Mouse (Mus musculus) R1 (cell line): ENCODE data around the gene Grk3.

Source experiments
- DNase-seq: peaks from one replicate; pipeline ENCODE4 v3.0.0-alpha.2; 2018; ENCODE audit warnings: low read depth, low spot score

Gene Grk3

DNA sequence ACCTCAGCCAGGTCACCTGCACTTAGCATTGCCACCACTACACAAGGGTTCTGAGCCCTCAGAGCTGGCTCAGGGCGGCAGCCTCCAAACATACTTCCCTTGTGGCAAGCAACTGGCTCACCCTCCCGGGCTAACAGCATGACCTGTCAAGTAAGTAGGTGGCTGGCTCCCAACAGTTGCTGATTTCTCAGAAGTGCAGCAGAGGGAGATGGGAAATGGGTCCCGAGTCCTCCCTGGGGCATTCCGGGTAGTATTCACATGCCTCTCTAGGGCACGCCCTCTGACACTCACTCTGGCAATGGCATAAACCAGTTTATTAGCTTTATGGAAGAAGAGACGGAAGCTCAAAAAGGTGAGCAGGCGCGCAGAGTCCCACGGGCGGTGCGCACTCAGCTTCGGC is 74.6 kb downstream of the Grk3 start:
- DNase-seq: peak; percentile 7

DNA sequence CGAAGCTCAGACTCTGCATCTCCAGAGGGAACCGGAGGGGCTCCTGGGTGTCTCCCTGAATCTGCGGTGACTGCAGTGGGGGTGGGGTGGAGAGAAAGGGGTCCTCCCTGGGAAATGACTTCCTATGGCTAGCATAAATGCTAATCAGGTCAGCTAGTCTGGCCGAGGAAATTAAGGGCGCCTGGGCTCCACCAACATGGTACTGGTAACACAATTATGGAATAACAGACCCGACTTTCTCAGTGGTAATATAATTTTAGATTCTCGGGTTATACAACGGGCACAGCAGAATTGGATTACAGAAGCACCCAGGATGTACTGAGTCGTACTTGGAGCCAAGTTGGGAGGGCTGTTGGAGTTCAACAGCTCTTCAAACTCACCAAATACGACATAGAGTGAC is 79.0 kb downstream of the Grk3 start:
- no peak for DNase-seq

DNA sequence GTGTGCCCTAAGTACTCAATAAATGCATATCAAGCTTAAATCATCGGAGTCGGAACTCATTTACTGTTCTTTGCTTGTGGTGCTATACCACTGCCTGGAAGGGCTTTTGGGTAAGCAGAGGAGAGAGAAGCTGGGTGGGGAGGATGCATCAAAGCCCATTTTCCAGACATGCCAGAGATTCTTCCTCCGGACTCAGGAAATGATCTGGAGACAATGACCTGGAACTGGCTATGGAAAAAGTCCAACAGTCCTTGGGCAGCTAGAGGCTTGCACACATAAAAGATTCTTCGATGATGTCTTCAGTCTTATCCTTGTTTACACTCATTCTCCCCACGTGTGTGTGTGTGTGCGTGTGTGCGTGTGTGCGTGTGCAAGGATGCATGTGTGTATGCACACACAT is 80.2 kb downstream of the Grk3 start:
- no peak for DNase-seq

DNA sequence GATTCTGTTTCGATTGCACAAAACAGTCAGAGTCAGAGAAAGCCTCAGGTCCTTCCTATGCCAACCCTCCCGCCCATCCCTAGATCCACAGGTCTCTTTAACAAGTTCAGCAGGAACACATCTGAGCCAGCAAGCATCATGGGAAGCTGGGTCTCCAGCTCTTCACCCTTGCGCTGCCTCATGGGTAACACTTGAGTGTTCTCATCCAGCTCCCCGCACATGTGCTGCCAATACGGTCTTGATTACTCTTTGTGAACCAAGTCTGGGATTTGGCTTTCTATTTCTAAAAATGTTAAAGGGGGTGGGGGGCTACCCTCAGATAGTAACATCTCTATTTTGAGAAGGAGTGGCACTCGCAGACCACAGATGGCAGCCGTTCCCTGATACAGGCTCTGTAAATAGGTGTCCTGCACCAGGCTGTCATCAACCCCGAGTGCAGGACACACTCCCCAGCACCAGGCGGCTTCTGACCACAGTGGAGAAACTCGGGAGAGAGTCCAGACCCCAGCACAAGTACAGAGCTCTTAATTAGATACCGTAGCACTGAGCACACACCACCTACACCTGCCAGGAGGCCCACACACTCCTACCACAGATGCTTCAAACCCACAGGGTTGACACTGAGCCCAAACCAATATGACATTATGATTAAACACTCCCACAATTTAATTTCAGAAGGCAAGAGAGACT is 82.6 kb downstream of the Grk3 start:
- DNase-seq: no peak

DNA sequence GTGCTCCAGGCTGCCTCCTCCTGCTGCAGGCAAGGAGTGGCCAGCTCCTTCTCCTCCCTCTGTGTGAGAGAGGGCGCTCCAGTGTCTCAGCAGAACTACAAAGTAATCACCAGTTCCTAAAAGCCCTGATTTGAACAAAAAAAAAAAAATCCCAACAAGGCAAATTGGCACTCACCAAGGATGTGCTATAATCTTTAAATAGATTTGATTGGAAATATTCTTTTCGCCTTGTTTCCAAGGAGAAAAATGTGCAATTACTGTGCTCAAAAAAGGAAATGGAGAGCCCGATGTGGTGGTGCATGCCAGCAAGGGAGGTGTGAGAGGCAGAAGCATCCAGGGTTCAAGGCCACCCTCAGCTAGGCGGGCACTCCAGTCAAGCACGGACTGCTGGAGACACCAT is 83.7 kb downstream of the Grk3 start:
- DNase-seq: no peak

DNA sequence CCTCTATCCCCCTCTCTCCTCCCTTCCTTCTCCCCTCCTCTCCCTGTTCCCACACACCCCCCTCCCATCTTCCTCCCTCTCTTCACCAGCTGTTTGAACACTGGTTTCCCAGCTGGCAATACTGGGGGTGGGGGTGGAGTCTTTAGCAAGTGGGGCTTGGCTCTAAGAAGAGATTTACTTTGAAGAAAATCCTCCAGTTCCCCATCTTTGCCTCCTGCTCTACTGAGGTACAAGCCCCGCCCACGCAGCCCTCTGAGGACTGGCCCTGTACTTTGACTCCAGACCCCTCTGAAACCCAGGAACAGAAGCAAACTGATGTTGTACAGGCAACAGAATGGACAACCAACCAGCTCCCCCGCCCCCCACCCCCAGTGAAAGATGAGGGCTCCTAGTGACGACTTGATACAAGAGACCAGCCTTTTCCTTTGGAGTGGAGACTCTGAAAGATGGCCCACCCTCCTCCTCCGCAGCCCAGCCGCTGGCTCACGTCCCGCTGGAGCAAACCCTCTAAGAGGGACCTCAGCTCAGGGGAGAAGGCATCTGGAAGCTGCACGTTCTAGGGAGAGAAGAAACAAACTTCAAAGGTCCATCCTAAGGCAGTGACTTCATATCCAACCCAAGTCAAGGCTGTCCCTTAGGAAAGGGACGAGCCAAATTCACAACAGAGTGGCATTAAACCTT is 87.2 kb downstream of the Grk3 start:
- DNase-seq: no peak

DNA sequence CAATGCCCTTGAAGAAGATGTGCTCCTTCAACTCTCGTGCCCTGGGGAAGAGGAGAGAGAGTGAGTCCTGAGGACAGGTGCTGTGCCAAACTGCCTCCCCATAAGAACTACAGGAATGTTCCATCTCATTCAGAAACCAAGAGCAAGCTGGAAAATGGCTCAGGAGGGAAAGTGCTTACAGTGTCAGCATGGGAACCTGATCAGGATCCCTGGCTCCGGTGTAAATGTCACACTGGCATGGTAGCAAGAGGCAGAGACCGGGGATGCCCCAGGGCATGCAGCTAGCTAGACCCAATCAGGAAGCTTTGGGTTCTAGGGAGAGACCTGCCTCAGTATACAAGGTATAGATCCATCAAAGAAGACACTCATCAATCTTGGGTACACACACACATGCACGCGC is 90.2 kb downstream of the Grk3 start:
- no peak for DNase-seq

DNA sequence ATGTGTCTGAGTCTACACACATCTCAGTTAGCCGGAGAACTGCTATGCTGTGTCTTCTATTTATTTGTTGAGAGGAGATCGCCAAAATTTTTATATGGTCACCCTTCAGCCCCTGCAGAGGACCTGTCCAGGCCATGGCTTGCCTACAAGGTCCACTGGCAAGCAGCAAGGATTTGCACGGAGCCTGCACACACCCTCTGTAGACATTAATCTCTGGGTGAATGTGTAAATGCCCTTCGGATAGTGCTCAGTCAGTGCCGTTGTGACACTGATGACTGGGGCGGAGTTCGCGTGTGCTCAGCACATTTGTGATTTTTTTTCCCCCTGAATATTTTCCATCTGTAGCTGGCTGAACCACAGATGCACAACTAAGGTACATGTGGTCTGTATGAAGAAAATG is 90.8 kb downstream of the Grk3 start:
- DNase-seq: no peak

DNA sequence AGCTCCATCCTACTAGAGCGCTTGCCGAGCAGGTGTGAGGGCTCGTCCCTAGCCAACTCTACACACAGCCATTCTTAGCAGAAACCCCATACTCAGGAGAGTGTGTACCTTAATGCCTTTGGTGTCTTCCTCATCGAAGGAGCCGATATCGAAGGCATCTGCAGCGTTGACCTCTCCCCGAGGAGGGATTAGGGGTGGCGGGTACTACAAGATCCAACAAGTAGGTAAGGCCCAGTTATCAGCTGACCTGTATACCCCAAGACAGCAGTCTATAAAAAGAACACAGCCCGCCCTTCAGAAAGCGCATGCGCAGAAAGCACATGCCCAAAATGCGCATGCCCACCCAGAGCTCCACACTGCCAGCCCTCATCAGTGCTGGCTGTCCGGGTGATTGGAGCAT is 91.8 kb downstream of the Grk3 start:
- no peak for DNase-seq

DNA sequence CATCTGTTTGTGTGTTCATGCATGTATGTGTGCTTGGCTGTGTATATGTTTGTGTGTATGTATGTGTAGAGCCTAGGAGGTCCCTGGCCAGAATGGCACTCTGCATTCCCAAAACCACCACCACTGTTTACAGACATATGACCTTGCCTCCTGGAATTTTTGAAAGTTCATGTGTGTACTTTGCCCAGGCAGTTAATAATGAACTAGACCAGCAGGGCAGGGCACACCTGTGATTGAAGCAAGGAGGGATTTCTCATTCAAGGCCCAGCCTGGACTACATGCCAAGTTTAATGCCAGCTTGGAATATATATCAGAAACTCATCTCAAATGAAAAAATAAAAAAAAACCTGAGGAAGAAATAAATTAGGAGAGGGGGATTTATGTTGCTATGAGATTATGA is 93.7 kb downstream of the Grk3 start:
- DNase-seq: no peak

DNA sequence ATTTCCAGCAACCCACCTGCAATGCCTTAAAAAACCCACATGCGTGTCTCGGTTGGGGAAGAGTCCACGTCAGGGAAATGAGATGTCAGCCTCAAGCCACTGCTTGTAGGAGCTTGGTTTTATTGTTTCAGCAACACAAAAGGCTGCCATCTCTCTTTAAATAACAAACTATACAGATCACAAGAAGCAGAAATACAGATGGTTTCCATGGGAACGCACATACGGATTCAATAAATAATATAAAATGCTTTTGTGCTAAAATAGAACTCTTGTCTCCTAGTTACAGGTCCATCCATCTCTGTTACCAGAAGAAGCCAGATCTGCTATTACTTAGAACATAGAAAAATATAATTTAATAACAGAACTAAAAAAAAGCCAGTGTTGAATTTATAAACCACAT is 105.2 kb downstream of the Grk3 start:
- DNase-seq: no peak

DNA sequence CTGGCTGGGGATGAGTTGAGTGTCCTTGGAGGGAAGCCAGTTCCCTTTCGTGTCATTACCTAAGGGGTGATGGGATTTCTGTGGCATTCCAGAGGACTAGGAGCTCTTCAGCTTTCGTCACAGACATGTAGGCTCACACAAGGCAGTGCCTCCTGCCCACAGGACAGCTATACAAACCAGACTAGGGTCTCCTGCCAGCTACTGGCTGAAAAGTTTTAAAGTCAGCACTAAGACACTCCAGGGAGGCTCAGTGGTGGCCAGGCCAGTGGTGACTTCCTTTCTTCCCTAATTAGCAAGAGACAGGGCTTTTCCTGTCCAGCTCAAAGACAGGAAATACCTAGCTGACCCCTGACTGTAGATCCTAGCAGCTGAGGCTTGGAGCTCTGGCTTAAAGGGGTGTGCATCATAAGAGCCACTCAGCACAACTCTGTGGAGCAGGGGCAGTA is 107.4 kb downstream of the Grk3 start:
- DNase-seq: no peak

DNA sequence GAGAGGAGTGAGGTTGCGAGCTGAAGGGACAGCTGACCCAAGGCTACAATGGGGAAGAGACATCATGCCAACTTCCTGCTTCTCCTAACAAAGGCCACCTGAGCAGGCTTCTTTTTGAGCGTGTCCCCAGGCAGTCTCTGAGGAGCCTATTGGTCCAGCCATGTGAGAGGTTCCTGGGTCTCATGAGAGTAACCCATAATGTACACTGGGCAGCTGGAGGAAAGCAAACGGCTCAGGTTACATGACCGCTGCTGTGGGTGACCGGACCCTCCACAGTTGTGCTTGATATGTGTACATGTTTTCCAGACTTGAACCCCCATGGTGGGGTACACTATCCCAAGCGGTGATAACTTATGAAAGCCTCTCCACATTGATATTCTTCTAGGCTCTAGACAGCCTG is 108.1 kb downstream of the Grk3 start:
- DNase-seq: no peak

DNA sequence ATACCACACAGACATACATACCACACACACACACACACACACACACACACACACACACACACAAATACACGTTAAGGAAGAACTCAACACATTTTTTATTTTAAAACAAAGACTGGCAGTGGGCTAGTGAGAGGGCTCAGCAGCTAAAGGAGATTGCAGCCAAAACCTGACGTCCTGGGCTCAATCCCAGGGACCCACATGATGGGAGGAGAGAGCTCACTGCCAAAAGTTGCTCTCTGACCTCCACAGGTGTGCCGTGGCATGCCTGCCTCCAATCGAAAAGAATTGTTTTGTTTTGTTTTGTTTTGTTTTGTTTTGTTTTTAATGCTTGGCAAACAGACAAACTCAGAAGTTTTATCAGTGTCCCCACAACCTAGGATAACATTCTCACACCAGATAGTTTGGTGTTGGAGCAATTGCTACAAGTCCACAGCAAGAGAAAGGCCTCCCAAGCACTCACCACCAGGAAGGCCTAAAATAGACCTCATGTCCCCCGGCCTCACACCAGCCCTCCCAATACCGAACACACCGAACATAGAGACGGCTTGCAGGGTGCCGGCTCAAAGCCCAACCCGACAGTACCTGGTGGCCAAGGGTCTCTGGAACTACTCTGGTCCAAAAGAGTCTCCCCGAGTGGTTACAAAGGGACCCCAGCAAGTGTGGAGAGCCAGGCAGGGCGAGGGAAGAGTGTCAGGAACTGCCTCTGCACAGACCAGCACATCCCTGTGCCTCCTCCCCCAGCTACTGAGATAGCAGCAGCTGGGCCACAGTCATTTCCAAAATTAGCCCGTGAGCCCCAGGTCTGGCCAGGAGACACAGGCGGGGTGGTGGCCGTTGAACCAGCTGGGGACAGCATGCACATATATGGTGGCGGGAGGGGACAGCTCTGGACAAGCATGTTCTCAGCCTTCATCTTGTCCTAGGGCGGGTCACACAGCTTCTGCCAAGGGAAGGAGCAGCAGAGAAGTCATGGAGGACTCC is 119.6 kb downstream of the Grk3 start, which contains the start of gene Myo18b:
Gene Myo18b, minus strand, starts transcription at position 689 of the 981 bp plus-strand sequence.
- no peak for DNase-seq

DNA sequence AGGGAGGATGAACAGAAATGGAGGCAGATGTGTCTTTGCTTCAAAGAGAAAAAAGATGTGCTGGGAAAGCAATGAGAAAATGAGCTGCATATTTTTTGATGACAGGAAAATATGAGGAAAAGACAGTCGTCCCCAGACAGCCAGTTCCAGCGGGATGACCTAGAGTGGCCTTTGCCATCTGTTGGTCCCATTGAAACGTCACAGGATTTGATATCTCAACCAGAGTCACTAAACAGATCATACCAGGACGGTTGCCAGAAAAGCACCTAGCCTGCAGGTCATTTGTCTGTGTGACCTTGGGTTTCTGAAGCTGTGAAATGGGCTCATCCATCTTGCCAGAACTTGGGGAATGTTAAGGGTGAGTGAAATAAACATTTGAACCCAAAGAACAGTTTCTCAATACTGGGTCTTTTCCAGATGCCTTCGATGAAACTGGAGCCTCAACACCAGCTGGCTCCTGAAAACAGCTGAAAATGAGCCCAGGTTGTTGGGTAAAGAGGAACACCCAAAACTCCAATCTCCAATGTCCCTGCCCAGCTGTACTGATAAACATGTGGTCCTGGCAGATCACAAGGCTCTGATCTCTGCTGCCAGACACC is 122.0 kb downstream of the Grk3 start:
- no peak for DNase-seq

DNA sequence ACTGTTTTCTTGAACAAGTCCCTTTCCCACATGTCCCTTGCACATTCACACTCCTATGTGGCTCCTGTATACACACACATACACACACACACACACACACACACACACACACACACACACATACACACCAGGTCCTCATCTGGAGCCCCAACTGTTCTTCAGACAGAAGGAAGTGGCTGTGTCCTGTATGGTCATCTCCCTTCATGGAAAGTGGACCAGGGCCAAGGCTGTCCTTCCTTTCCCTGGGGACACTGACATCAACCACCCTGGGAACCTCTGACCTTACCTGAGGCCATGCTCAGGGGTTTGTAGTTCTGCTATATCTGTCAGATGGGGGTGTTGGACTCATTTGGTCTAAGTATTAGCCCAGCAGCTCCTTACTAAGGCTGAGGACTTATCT is 123.2 kb downstream of the Grk3 start:
- no peak for DNase-seq

DNA sequence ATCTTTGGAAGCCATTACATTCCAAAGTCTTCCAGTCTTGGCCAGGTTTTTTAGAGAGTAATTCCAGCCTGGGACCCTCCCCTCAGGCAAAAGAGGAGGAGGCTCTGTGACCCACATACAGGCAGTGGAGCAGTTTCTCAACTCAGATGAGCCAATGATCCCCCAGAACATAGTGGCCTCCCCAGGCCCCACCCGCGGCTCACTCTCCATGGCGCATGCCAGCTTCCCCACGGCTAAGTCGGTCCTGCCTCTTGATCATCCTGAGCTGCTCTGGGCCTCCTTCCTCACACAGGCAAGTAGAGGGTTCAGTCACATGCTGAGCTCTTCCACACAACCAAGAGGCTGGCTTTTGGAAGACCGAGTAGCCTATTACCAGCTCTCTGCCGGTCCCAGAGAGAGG is 126.9 kb downstream of the Grk3 start:
- DNase-seq: no peak

DNA sequence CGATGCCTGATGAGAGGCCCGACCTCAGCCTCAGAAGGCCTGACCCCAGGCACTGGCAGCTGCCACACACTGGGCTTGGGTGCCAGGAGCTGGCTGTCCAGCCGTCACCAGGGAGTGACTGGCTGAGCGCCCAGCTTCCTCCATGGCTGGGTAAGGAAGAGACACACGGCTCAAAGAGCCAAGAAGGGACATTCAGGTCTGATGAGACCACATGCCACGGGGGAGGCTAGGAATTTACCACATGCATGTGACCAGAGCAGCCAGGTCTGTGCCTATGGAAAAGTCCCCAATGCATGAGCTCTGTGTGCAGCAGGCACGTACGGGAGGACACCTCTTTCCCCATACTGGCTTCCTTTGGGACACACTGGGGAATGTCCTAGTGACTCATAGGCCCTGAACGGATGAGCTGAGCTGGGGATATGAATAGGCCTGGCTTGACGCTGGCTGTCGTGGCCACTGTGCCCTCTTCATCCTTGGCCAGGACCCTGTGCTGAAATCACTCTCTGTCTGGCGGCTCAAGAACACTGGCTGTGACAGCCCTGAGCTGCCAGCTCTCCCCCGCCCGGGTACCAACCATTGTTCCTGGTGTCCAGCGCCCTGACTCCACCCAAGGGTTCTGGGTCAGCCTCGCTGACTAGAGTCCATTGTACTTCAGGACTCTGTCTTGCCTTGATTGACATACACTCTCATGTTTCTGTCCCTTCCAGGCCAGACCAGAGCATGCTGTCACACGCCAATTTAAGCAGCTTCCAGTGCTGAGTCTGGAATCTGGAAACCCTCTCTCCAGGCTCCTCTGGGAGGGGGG is 128.7 kb downstream of the Grk3 start:
- DNase-seq: no peak

DNA sequence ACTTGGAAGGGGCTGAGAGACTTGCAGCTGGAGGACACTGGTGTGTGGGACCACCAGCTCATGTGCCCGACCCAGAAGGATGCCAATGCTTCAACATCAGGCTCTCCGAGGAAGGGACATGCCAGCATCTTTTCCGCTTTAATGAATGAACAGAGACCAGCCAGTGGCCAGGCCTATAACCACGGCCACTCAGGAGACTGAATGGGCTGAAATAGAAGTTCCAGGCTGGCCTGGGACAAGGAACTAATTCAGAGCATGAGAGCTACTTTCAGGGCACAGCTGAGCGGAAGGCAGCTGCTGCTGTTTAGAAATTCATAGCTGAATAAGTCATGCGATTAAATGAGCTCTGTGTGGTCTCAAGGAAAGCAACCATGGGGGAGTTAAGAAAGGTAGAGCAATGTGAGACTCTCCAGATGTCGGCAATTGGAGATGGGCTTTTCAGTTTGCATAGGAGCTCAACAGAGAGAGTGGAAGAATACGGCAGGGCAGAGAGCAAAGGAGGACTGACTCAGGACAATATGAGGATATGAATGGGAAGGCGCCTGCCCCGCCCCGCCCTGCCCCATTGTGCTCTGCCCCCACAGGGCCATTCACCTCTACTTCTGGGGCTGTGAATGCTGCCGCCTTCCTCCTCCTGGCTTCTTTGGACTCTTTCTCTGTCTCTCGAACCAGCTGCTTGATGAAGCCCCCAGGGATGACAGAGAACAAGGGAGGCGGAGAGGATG is 138.0 kb downstream of the Grk3 start:
- no peak for DNase-seq

DNA sequence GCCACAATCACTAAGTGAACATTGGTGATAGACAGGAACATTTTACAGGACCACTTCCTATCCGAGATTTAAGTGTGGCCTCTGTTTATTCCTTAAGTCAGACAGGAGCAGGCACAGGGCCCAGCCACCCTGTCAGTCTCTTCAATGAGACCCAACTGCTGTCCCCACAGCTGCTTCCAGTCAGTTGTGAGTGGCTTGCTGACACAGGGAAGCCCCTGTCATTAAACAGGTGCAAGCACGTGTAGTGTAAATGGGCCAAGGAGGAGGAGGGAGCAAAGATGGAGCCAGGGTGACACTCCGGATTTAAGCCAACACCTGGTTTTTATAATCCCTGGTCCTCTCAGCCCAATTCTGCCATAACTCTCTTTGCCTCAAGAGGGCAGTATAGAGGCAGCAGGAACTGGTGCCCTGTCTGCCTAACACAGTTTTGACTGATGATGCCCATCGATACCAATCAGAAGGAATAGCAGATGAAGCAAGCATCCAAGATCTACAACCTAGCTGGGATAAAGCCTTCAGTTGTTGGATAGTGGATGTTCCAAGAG is 138.7 kb downstream of the Grk3 start:
- DNase-seq: peak; percentile 46
